Mouse (Mus musculus) stomach, embryonic 14.5 days (tissue): Measurements from ENCODE around the gene Ipp. TPM values are rescaled to one million over a fixed set of nuclear protein-coding genes. Genes with fewer than 3 reads are reported as not detected.

Experiments
- ATAC-seq: fragments of 200-750 bp; cut with Nextera tagmentation; 2 replicates; pipeline ENCODE4 v1.8.0; 2017; ENCODE audit warnings: low read depth, moderate TSS enrichment; ENCODE audit not compliant: insufficient number of reproducible peaks, insufficient read depth, low FRiP score
- H3K27ac ChIP-seq: fragments of 300-500 bp; sonication (generic); 2 replicates; pipeline ENCODE4 v1.5.1; 2014; ENCODE audit warnings: mild to moderate bottlenecking, low read length, moderate library complexity, mixed read lengths
- H3K27me3 ChIP-seq: fragments of 300-500 bp; sonication (generic); 2 replicates; pipeline ENCODE4 v1.6.1; 2014; ENCODE audit warnings: low read length, control low read depth, mixed read lengths; ENCODE audit not compliant: control insufficient read depth, insufficient read depth
- H3K36me3 ChIP-seq: fragments of 300-500 bp; sonication (generic); 2 replicates; pipeline ENCODE4 v1.6.1; 2014; ENCODE audit warnings: mild to moderate bottlenecking, control low read depth, low read length, moderate library complexity, mixed read lengths; ENCODE audit not compliant: control insufficient read depth, insufficient read depth
- H3K4me1 ChIP-seq: fragments of 300-500 bp; sonication (generic); 2 replicates; pipeline ENCODE4 v1.6.1; 2014; ENCODE audit warnings: low read length, control low read depth, mixed read lengths; ENCODE audit not compliant: control insufficient read depth, insufficient read depth
- H3K4me2 ChIP-seq: fragments of 300-500 bp; sonication (generic); replicated peaks from 2 replicates; pipeline ENCODE4 v1.6.1; 2014; ENCODE audit warnings: low read depth, low read length, control low read depth
- H3K4me3 ChIP-seq: fragments of 300-500 bp; sonication (generic); 2 replicates; pipeline ENCODE4 v1.5.1; 2014; ENCODE audit warnings: low read depth, low read length, control low read depth
- H3K9ac ChIP-seq: fragments of 300-500 bp; sonication (generic); replicated peaks from 2 replicates; pipeline ENCODE4 v1.6.1; 2014; ENCODE audit warnings: low read depth, mild to moderate bottlenecking, control low read depth, low read length, moderate library complexity, mixed read lengths
- H3K9me3 ChIP-seq: fragments of 300-500 bp; sonication (generic); 2 replicates; pipeline ENCODE4 v1.6.1; 2016; ENCODE audit warnings: low read depth, low read length, control low read depth; ENCODE audit not compliant: control insufficient read depth
- WGBS: fragments of 180-500 bp; shearing (Covaris S2); extraction: QIAGEN DNeasy Blood & Tissue Kit; methylation state at CpG from one replicate; pipeline ENCODE4 v1.1.7; 2014; 5-methylcytosine and 5-hydroxymethylcytosine counted together
- polyA plus RNA-seq: library from polyadenylated mRNA; unstranded; fragments of >200 nt; fragmentation: Nextera tagmentation; extraction: Ambion mirVana; gene quantifications from 2 replicates; pipeline ENCODE4 v1.2.1, GENCODE M21; 2014

The Ipp gene
- polyA plus RNA-seq, 1 experiment from 2014 or later: 4.5 TPM

DNA sequence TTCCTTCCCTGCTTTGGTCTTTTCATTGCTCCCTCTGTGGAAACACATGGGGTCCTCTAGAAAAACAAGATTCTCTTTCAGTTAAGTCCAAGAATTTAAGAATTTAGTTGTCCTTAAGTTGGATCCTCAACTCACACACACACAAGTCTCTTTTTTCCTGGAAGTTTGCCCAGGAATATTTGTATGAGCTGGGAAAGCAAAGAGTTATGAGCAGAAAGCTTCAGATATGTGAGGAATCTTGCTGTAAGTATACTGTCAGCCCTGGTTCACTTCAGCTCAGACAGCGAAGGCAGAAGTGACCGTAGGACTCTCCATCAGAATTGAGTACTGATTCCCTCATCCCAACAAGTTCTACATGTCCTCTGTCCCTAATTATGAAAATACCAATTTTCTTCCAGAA, 15.5 kb upstream of the Ipp start:
- no peaks in the 10 kb centered on the region for H3K27me3 ChIP-seq
- ATAC-seq: no peak
- H3K36me3 ChIP-seq: no peaks in the 10 kb centered on the region
- WGBS: 36% methylated on average over 2 of the region's 2 CpGs
- no peak overlapping the region for H3K4me3 ChIP-seq
- H3K4me1 ChIP-seq: peaks cover 11% of the 10 kb centered on the region; the same call in 1 of the 2 replicates
- H3K4me2 ChIP-seq: no peak overlapping the region
- no peak overlapping the region for H3K9ac ChIP-seq
- H3K27ac ChIP-seq: peak overlapping the region; percentile 48; the same call in 1 of the 2 replicates
- no peaks in the 10 kb centered on the region for H3K9me3 ChIP-seq

DNA sequence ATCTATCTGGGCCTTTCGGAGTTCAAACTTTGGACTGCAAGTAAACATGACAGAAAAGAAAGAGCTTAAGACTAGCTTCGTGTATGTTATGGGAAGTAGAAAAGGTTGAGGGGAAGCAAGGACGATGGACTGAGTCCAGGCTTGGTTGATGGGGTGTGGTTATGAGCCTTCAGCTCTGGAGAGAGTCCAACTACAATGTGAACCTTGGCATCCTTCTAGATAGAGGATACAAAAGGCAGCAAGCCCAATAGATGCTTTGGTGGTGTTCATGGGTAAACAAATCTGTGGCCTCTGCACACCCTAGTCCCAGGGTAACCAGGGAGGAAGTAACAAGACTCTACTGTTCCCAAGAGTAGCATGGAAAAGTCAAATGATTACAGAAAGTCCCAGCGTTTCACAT, 14.9 kb upstream of the Ipp start:
- no peak overlapping the region for H3K4me2 ChIP-seq
- no peaks in the 10 kb centered on the region for H3K9me3 ChIP-seq
- ATAC-seq: no peak
- no peak overlapping the region for H3K4me3 ChIP-seq
- H3K27me3 ChIP-seq: no peaks in the 10 kb centered on the region
- H3K4me1 ChIP-seq: peaks cover 11% of the 10 kb centered on the region; the same call in 1 of the 2 replicates
- no peak overlapping the region for H3K9ac ChIP-seq
- WGBS: 46% methylated on average over 4 of the region's 4 CpGs
- peak overlapping the region; percentile 48 for H3K27ac ChIP-seq
- no peaks in the 10 kb centered on the region for H3K36me3 ChIP-seq

GRCm38 (mm10) chr4:116493646-116494045, 13.7 kb upstream of the Ipp start:
- 78% methylated on average over 5 of the region's 5 CpGs for WGBS
- ATAC-seq: no peak
- H3K9ac ChIP-seq: no peak overlapping the region

GRCm38 (mm10) chr4:116499978-116500377, 7.4 kb upstream of the Ipp start:
- 70% methylated on average over 3 of the region's 3 CpGs for WGBS
- H3K9me3 ChIP-seq: no peaks in the 10 kb centered on the region
- H3K36me3 ChIP-seq: no peaks in the 10 kb centered on the region
- no peak for ATAC-seq
- H3K4me3 ChIP-seq: no peak overlapping the region
- no peak overlapping the region for H3K9ac ChIP-seq
- H3K27me3 ChIP-seq: no peaks in the 10 kb centered on the region
- no peak overlapping the region for H3K4me2 ChIP-seq
- H3K4me1 ChIP-seq: no peaks in the 10 kb centered on the region
- H3K27ac ChIP-seq: no peak overlapping the region

More at GRCm38 (mm10) chr4:116493646-116494045, 13.7 kb upstream of the Ipp start:
- no peak overlapping the region for H3K4me2 ChIP-seq
- H3K36me3 ChIP-seq: no peaks in the 10 kb centered on the region
- H3K4me3 ChIP-seq: no peak overlapping the region
- H3K4me1 ChIP-seq: peaks cover 11% of the 10 kb centered on the region; the same call in 1 of the 2 replicates
- H3K27ac ChIP-seq: no peak overlapping the region
- H3K9me3 ChIP-seq: no peaks in the 10 kb centered on the region
- H3K27me3 ChIP-seq: no peaks in the 10 kb centered on the region

GRCm38 (mm10) chr4:116506886-116507424, 394 bp upstream of the Ipp start:
- Histone ChIP-seq H3K36me3 (no peaks in the 10 kb centered on the region), H3K9ac (no peak overlapping the region), H3K27me3 (no peaks in the 10 kb centered on the region), H3K27ac (peak overlapping the region; percentile 91; the same call in 1 of the 2 replicates), H3K4me2 (peak overlapping the region; percentile 63), H3K9me3 (no peaks in the 10 kb centered on the region), H3K4me1 (peaks cover 3% of the 10 kb centered on the region; the same call in 1 of the 2 replicates), H3K4me3 (peak overlapping the region; percentile 43)
- WGBS: 20% methylated on average over 11 of the region's 11 CpGs
- peak; percentile 4; the same call in 1 of the 2 replicates for ATAC-seq

DNA sequence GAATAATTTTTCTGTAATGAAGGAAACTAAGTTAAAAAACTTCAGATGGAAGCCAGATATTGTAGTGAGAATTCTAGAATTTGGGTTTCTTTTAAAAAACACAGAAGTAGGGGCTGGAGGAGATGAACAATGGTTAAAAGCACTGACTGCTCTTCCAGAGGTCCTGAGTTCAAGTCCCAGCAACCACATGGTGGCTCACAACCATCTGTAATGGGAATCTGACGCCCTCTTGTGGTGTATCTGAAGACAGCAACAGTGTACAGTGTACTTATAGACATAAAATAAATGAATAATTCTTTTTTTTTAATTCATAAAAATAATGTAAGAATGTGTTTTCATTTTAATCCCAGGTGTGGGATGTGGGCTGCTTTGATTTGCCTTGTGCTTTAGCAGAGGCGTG, 23.8 kb downstream of the Ipp start:
- Histone ChIP-seq H3K27me3 (no peaks in the 10 kb centered on the region), H3K9ac (no peak overlapping the region), H3K4me3 (no peak overlapping the region), H3K36me3 (0 out of 2 replicates have a peak, but pooled peaks cover 4% of the 10 kb centered on the region), H3K4me2 (no peak overlapping the region), H3K4me1 (no peaks in the 10 kb centered on the region), H3K27ac (no peak overlapping the region), H3K9me3 (no peaks in the 10 kb centered on the region)
- 59% methylated on average over 2 of the region's 2 CpGs for WGBS
- no peak for ATAC-seq

- Histone ChIP-seq H3K9me3 (no peaks in the 10 kb centered on the region), H3K9ac (no peak overlapping the region), H3K4me1 (no peaks in the 10 kb centered on the region), H3K4me3 (no peak overlapping the region), H3K4me2 (no peak overlapping the region), H3K27me3 (no peaks in the 10 kb centered on the region), H3K36me3 (no peaks in the 10 kb centered on the region; the same call in 1 of the 2 replicates), H3K27ac (no peak overlapping the region)
- ATAC-seq: no peak
Measured at GRCm38 (mm10) chr4:116536351-116536750, 29.0 kb downstream of the Ipp start.

DNA sequence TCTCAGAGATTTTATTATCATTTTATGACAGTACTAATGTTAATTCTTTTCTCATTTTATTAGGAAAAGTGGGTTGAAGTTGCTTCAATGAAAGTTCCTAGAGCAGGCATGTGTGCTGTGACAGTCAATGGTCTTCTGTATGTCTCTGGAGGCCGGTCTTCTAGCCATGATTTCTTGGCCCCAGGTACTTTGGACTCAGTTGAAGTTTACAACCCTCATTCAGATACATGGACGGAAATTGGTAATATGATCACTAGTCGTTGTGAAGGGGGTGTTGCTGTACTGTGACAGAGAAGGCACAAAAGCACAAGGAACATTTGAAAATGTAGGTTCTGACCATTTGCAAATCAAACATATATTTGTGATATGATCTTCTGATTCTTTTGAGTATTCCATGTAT, 30.4 kb downstream of the Ipp start:
- Histone ChIP-seq H3K4me1 (no peaks in the 10 kb centered on the region), H3K9ac (no peak overlapping the region), H3K4me3 (no peak overlapping the region), H3K4me2 (no peak overlapping the region), H3K27ac (no peak overlapping the region), H3K27me3 (no peaks in the 10 kb centered on the region), H3K9me3 (no peaks in the 10 kb centered on the region), H3K36me3 (no peaks in the 10 kb centered on the region; the same call in 1 of the 2 replicates)
- no peak for ATAC-seq
- 87% methylated on average over 3 of the region's 3 CpGs for WGBS

DNA sequence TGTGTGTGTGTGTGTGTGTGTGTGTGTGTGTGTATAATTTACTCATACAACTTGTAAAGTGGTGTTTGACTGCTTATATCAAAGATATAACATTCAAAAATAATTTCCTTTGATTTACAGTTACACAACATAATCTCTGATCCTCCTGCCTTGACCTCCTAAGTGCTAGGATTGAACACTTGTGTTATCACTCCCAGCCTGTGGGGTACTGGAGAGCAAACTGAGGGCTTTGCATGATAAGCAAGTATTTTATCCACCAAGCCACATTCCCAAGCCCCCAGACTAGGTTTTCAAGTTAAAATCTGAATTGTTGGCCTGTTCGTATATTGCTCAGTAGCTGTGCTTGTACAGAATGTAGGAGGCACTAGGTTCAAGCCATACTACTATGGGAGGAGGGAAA, 43.1 kb downstream of the Ipp start:
- H3K9me3 ChIP-seq: no peaks in the 10 kb centered on the region
- H3K27ac ChIP-seq: no peak overlapping the region
- H3K4me1 ChIP-seq: no peaks in the 10 kb centered on the region
- no peak overlapping the region for H3K4me3 ChIP-seq
- H3K4me2 ChIP-seq: no peak overlapping the region
- ATAC-seq: no peak
- H3K36me3 ChIP-seq: peaks cover 9% of the 10 kb centered on the region
- no peak overlapping the region for H3K9ac ChIP-seq
- WGBS: 87% methylated on average over 1 of the region's 1 CpGs
- no peaks in the 10 kb centered on the region for H3K27me3 ChIP-seq
